Mouse (Mus musculus): ENCODE results near the gene Syn3.
A peak's percentile ranks its signal among the peaks of the same experiment; 100 is the strongest.
"Not testable (repeated sequence)": the region's sequence is repeated elsewhere in the genome, so short reads cannot be mapped to it uniquely, and the experiment has no call there.

Gene Syn3

GRCm38 (mm10) chr10:86416806-86417205, 81.9 kb downstream of the Syn3 start:
- DNase-seq: no peak

GRCm38 (mm10) chr10:86410868-86411267, 87.8 kb downstream of the Syn3 start:
- DNase-seq: no peak

GRCm38 (mm10) chr10:86406952-86407351, 91.7 kb downstream of the Syn3 start:
- DNase-seq: no peak

- no peak for DNase-seq
Measured at GRCm38 (mm10) chr10:86398347-86398720, 100.4 kb downstream of the Syn3 start.

DNA sequence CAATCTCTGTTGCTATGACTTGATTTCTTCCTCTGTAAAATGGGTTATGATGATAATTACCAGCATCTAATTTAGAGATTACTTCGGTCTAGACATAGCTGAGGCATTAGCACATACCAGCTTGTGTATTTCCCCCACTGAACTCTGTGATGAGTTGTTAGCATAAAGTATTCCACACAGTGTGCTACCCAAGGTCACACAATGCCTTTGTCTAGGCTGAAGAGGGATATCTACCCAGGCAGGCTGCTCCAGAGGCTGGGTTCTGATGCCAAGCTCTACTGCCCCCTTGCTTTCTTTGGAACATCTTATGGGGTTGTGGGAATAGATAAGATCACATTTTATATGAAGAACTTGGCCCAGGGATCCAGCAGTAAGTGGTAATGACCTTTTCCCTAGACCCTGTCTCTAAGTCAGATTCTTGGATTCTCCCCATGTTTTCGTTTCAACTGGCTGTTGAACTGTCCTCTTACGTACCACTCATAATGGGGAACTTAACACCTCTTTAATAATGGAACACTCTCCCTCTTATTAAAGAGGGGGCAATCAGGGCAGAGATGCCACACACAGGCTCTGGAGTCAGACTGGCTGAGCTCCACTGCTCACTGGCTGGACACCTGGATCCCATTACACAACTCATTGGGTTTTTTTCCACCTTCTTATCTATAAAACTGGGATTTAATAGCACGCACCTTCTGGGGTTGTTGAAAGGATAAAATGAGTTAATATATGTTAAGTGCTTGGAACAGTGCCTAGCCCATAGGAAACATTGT, 100.9 kb downstream of the Syn3 start:
- no peak for DNase-seq

GRCm38 (mm10) chr10:86392399-86392798, 106.3 kb downstream of the Syn3 start:
- DNase-seq: no peak

DNA sequence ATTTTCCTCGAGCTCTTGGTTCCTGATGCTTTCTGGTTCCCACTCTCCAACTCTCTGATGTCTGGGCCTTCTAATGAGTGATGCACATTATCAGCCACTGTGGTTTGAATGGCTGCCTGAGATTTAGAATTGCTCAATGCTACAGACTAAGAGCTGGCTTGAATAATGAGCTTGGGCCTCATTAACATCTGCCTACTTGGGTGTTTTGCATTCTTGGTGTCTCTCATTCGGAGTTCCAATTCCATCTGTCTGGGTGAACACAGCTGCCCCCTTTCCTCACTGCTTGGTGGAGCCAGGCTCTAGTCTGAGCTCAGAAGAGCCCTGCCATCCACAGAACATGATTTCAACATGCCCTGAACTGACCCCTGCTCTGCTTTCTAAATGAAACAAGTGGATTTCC, 108.8 kb downstream of the Syn3 start:
- DNase-seq: peak; percentile 17

DNA sequence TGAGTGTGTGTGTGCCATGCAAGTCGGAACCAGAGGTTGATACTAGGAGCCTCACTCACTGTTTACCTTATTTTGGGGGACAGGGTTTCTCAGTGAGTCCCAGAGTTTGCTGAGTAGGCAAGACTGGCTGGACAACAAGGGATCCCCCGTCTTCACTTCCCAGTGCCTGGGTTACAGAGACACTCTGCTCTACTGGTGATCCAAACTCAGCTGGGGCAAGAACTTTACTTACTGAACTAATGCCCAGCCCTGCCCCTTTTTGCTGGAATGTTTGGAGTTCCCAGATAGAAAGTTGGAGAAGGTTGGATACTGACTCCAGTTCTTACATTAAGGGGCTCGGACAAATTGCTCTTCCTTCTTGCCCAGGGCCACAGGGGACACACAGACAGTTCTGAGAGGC, 109.3 kb downstream of the Syn3 start:
- no peak for DNase-seq

DNA sequence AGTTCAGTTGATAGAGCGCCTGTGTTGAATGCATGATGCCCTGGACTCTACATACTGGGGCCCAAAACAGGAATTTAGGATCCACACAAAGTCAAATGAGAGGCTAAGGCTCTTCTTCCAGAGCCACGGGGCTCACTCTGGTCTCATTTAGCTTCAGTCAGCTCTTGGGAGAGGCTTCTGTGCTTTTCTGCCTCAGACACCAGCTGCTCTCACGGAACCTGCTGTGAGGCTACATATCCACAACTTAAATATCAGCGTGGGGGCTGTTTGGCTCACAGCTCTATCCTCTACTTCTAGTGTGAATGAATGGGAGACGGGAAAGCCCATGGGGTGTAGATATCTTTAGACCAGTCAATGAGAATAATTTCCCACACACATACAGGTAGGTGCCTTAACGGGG, 109.9 kb downstream of the Syn3 start:
- peak; percentile 73 for DNase-seq

- peak; percentile 28 for DNase-seq
Measured at GRCm38 (mm10) chr10:86387821-86388440, 110.8 kb downstream of the Syn3 start.

GRCm38 (mm10) chr10:86386232-86386631, 112.5 kb downstream of the Syn3 start:
- peak; percentile 39 for DNase-seq

GRCm38 (mm10) chr10:86385656-86386055, 113.0 kb downstream of the Syn3 start:
- no peak for DNase-seq

GRCm38 (mm10) chr10:86384655-86385054, 114.0 kb downstream of the Syn3 start:
- no peak for DNase-seq

DNA sequence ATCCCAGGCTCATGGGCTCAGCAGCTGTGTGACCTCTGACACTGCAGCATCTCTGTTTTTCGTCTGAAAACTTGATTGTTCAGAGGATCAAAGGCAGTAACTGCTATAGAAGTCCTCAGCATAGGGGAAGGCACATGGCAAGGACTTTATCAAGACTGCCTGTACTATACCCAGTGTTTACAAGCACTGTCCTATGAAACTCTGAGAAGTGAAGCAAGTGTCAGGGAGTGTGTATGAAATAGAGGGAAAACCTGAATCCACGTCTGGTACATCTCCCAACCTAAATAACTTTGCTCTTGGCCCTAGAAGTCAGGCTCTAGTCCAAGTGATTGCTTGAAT, 116.8 kb downstream of the Syn3 start:
- DNase-seq: no peak

DNA sequence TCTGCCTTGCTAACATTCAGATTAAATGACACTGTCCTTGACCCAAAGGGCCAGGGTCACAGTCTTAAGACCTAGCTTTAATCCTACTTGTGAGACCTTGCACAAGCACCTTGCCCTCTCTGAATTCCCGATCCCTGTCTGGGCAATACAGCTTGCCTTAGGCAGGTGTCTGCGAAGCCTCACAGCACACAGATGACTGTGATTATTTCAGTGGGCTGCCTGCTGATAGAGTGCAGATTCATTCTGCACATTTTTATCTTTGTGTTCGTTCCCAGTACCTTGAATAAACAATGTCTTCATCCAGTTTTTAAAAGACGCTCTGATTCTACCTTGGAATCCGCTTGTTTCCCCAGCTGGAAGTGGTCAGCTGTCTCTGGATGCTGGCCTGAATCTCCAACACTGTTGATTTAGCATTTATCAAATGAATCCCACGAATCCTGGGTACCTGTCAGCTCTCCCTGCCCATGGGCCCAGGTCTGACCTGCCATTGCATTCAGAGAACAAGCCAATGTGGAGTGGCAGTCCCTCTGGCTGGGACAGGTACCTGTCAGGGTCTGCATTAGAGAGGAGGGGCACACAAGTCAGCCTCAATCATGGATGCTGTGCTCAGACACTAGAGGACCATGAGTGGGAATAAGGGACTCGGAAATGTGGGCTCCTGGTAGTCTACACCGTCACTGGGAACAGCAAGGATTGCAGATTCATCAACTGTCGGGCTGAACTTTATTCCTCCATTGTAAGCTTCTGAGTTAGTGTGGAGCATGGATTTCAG, 117.4 kb downstream of the Syn3 start:
- DNase-seq: no peak

- no peak for DNase-seq
Measured at GRCm38 (mm10) chr10:86380626-86381025, 118.1 kb downstream of the Syn3 start.

DNA sequence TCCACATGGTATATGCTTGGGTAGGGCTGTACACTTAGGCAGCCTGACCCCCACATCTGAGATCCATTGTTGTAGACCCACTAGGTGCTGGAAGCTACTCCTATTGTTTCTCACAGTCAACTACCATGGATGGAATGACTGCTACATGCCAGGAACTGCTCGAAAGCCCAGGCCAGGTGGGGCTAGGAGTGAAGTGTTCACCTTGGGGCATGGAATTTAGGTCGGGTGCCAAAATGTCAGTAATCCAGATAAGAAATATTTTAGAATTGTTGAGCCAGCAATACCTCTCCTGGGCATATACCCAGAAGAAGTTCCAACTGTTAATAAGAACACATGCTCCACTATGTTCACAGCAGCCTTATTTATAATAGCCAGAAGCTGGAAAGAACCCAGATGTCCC, 119.9 kb downstream of the Syn3 start:
- not testable (repeated sequence) for DNase-seq

DNA sequence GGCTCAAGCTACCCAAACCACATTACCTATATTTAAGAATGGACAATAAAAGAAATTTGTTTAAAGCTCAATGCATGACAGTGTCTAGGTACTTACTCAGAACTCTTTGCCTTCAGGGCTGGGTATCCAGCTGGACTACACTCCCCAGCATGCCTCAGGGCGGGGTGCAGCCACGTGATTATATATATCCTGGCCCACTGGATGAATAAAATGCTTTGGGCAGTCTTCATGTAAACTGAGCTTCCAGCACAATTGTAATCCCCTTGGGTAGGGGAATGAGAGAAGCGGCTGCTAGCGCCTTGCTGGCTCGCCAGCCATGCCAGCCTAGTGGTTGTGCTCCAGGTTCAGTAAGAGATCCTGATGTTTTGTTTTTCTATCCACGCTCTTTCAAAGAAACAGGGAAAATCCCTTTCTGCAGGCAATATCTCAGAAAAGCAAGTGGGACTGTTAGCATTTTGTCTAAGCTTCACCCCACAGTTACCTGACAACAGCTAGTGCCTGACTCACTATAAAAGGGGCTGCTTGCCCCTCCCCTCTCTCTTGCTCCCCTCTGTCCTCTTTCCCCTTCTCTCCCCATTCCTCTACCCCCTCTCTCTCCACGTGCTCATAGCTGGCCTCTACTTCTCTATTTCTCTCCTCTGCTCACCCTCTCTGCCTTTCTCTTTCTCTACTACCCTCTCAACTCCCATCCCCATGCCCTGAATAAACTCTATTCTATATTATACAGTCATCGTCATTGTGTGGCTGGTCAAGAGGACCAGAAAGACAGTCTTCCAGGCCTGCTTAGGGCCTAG, 122.1 kb downstream of the Syn3 start:
- no peak for DNase-seq

GRCm38 (mm10) chr10:86375903-86376302, 122.8 kb downstream of the Syn3 start:
- DNase-seq: peak; percentile 24

GRCm38 (mm10) chr10:86374061-86374460, 124.6 kb downstream of the Syn3 start:
- DNase-seq: no peak

- no peak for DNase-seq
Measured at GRCm38 (mm10) chr10:86371561-86371960, 127.1 kb downstream of the Syn3 start.

GRCm38 (mm10) chr10:86369346-86369745, 129.3 kb downstream of the Syn3 start:
- no peak for DNase-seq

DNA sequence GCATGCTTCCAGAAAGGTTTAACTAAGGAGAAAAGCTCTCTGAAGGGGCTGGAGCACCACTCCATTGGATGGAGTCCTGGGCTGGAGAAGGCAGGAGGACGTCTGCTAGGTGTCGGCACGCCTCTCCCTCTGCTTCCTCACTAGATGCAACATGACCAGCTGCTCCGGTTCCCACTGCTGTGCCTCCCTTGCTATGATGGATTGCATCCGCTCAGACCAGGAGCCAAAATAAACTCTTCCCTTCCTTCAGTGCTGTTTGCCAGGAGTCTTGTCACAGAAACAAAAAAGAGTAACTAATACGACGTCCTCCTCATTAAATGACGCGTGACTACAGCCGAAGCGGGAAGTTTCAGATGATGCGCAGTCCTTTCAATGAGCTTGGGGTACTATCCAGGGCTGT, 129.9 kb downstream of the Syn3 start:
- DNase-seq: no peak

All from layer of hippocampus, adult 9-11 months (tissue).